Mouse (Mus musculus) intestine, embryonic 15.5 days (tissue): Measurements from ENCODE around the gene Chst10. TPM values are rescaled to one million over a fixed set of nuclear protein-coding genes. Genes with fewer than 3 reads are reported as not detected.
A peak's percentile ranks its signal among the peaks of the same experiment; 100 is the strongest.

Source experiments
- ATAC-seq: fragments of 200-750 bp; cut with Nextera tagmentation; 2 replicates; pipeline ENCODE4 v1.8.0; 2017; ENCODE audit warnings: moderate TSS enrichment, moderate library complexity
- H3K27ac ChIP-seq: fragments of 300-500 bp; sonication (generic); 2 replicates; pipeline ENCODE4 v1.5.1; 2015; ENCODE audit warnings: mild to moderate bottlenecking, inconsistent platforms
- H3K27me3 ChIP-seq: fragments of 300-500 bp; sonication (generic); replicated peaks from 2 replicates; pipeline ENCODE4 v1.6.1; 2015; ENCODE audit warnings: inconsistent platforms
- H3K36me3 ChIP-seq: fragments of 300-500 bp; sonication (generic); 2 replicates; pipeline ENCODE4 v1.6.1; 2015; ENCODE audit warnings: inconsistent platforms
- H3K4me1 ChIP-seq: fragments of 300-500 bp; sonication (generic); replicated peaks from 2 replicates; pipeline ENCODE4 v1.6.1; 2015; ENCODE audit warnings: inconsistent platforms
- H3K4me2 ChIP-seq: fragments of 300-500 bp; sonication (generic); replicated peaks from 2 replicates; pipeline ENCODE4 v1.6.1; 2015; ENCODE audit warnings: mild to moderate bottlenecking, inconsistent platforms
- H3K4me3 ChIP-seq: fragments of 300-500 bp; sonication (generic); replicated peaks from 2 replicates; pipeline ENCODE4 v1.5.1; 2015; ENCODE audit warnings: inconsistent platforms
- H3K9ac ChIP-seq: fragments of 300-500 bp; sonication (generic); 2 replicates; pipeline ENCODE4 v1.6.1; 2015; ENCODE audit warnings: inconsistent platforms
- H3K9me3 ChIP-seq: fragments of 300-500 bp; sonication (generic); 2 replicates; pipeline ENCODE4 v1.6.1; 2016; ENCODE audit warnings: inconsistent platforms
- WGBS: fragments of 180-500 bp; shearing (Covaris S2); methylation state at CpG from one replicate; pipeline ENCODE4 v1.1.7; 2015; 5-methylcytosine and 5-hydroxymethylcytosine counted together
- polyA plus RNA-seq: library from polyadenylated mRNA; unstranded; fragments of >200 nt; fragmentation: Nextera tagmentation; extraction: Ambion mirVana; gene quantifications from 2 replicates; pipeline ENCODE4 v1.2.1, GENCODE M21; 2015

Gene Chst10
- 3.9 and 4.4 TPM in 2 replicates for polyA plus RNA-seq

DNA sequence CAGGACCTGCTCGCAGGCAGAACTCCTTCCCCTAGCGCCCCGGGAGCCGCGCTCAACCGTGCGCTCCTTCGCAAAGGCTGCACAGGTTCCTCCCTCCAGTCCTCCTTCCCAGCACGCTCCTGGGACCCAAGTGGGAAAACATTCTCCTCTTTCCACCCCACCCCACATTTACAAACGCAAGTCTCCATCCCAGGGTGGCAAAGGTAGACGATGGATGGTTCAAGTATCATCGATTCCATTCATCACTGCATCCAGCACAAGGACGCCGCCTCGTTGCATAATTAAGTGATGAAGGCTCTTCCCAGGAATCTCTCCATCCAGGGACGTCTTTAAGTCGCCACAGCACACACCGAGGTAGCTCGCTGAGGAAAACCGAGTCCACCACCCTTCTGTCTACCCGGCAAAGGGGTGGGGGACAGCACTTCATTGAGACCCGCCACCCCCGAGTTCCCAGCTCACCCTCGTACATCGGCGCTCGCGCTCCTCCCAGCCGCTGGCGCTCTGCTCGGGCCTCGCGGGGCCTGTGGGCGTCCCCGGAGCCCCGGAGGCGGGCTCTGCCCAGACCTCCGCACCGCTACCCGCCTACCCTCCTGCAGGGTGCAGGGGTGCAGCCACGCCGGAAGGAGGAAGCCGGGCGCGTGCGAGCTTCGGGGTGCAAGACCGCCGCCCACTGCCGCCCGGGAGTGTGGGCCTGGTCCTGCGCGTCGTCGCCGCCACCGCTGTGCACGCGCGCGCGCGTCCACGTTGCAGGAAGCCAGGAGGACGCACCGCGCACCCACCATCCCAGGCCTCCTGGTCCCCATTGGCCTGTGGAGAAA is at the start of gene Chst10:
Gene Chst10 (minus strand): TSS at position 731 of the 818 bp plus-strand sequence.
- 0 out of 2 replicates have a peak within 1 kb of the TSS, but pooled peaks have one; percentile 22 for H3K27ac ChIP-seq
- peak; percentile 97 for ATAC-seq

DNA sequence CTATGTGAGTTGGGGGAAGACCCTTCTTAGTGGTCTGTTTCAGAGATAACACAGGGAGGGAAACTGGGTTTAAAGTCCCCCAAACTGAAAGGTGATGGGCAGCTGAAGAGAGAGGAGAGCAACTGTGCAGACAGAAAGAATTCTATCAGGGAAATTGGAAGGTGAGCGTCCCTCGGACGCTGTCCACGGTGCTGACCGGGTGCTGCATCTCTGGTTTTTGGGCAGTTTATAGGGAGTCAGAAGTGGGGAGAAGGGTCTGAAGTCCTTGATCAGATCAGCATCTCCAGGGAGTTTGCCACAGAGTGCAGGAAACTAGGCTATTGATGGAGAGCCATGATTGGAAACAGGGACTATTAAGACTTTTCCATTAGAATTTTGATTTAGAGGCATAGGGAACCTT is 41.6 kb upstream of the Chst10 start:
- 3% methylated on average over 5 of the region's 5 CpGs for WGBS
- H3K9ac ChIP-seq, result no peak overlapping the region
- ATAC-seq, result no peak
- no peaks in the 10 kb centered on the region for H3K27me3 ChIP-seq
- no peaks in the 10 kb centered on the region for H3K9me3 ChIP-seq
- no peaks in the 10 kb centered on the region for H3K4me1 ChIP-seq
- H3K4me2 ChIP-seq, result no peak overlapping the region
- H3K4me3 ChIP-seq, result no peak overlapping the region
- no peak overlapping the region for H3K27ac ChIP-seq
- no peaks in the 10 kb centered on the region for H3K36me3 ChIP-seq

More for the DNA sequence above, at the start of gene Chst10:
- Histone ChIP-seq H3K4me2 (peak within 1 kb of the TSS; percentile 91), H3K36me3 (no peaks in the 10 kb centered on the region), H3K27me3 (peaks cover 4% of the 10 kb centered on the region; the same call in 1 of the 2 replicates), H3K4me3 (peak within 1 kb of the TSS; percentile 63), H3K4me1 (peaks cover 4% of the 10 kb centered on the region; the same call in 1 of the 2 replicates), H3K9ac (peak within 1 kb of the TSS; percentile 60), H3K9me3 (no peaks in the 10 kb centered on the region)
- WGBS, result under 1% methylated on average over 67 of the region's 67 CpGs

DNA sequence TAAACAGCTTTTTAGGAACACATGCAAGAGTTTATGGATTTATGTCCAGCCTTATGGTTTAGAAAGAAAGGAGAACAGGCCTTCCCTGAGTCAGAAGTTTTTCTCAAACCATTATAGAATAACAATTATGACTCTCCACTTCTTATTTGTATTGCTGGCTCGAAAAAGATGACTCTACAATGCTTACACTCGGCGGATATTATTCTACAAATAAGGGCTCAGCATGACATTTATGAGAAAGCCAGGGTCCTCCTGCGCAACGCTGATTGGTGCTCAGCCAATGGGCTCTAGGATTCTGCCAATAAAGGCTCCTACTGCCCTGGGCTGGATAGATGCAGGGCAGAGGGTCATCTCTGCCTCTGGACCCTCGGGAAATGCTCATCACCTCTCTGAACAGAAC is 40.9 kb upstream of the Chst10 start, which contains the start of gene Nms:
Gene Nms (plus strand): TSS at position 301 of the 400 bp plus-strand sequence.
- Histone ChIP-seq H3K27me3 (no peaks in the 10 kb centered on the region), H3K9ac (no peak within 1 kb of the TSS), H3K27ac (no peak within 1 kb of the TSS), H3K4me3 (no peak within 1 kb of the TSS), H3K4me2 (no peak within 1 kb of the TSS), H3K36me3 (no peaks in the 10 kb centered on the region), H3K4me1 (no peaks in the 10 kb centered on the region), H3K9me3 (no peaks in the 10 kb centered on the region)
- ATAC-seq, result no peak
- 75% methylated on average over 6 of the region's 6 CpGs for WGBS

DNA sequence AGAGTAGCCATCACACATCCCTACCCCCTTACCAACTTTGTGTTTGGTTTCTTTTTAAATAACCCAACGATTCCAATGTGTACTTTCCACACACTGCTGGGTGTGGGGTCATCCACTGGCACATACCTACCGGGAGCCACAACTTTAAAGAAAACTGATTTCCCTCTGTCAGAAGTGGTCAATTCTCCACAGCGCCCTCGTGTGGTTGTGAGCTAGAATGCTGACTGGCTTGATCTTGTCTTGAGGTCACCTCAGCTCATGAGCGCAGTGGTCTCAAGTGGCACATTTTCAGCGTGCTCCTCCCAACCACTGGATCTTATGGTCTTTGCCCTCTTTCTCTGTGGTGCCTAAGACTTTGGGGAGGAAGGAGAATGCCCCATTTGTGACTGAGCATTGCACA is 38.8 kb upstream of the Chst10 start:
- no peak for ATAC-seq
- Histone ChIP-seq H3K4me1 (no peaks in the 10 kb centered on the region), H3K4me3 (no peak overlapping the region), H3K27ac (no peak overlapping the region), H3K36me3 (no peaks in the 10 kb centered on the region), H3K27me3 (no peaks in the 10 kb centered on the region), H3K9me3 (no peaks in the 10 kb centered on the region), H3K9ac (no peak overlapping the region), H3K4me2 (no peak overlapping the region)
- 26% methylated on average over 6 of the region's 6 CpGs for WGBS

DNA sequence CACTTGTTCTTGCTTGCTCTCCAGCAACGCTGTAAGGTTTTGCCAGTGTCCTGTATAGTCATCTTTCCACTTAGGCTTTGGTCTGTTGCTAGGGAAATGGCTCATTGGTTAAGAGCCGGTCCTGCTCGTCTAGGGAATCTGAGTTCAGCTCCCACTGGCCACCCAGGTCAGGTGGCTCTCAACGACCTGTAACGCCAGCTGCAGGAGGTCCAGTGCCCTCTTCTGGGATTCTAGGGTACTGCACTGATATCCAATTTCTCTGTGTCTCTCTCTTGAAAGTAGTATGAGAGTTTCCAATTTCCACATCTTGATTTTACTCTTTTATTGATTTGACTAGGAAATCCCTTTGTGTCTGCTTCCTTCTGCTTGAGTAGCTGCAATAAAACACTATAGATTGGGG is 36.7 kb upstream of the Chst10 start:
- H3K4me1 ChIP-seq, result no peaks in the 10 kb centered on the region
- 38% methylated on average over 5 of the region's 5 CpGs for WGBS
- no peak overlapping the region for H3K4me3 ChIP-seq
- no peaks in the 10 kb centered on the region for H3K36me3 ChIP-seq
- H3K9ac ChIP-seq, result no peak overlapping the region
- no peaks in the 10 kb centered on the region for H3K27me3 ChIP-seq
- no peak overlapping the region for H3K27ac ChIP-seq
- no peaks in the 10 kb centered on the region for H3K9me3 ChIP-seq
- no peak overlapping the region for H3K4me2 ChIP-seq
- ATAC-seq, result no peak

DNA sequence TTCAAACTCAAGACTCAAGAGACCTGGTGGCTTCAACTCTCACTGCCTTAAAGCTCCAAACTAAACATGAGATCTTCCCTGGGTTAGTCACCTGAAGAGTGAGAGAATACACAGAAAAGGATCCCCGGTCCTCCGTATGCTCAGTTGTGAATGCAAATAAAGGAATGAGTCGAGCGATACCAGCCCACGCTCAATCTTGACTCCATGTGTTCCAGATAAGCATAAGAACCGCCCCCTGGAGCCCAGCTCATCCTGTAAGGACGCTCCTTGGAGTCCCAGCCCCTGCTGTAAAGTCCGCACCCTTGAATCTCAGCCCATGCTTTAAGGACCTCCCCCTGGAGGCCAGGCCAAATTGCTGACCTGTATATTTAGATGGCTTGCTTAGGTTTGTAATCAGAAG is 32.8 kb upstream of the Chst10 start:
- no peaks in the 10 kb centered on the region for H3K36me3 ChIP-seq
- 51% methylated on average over 8 of the region's 8 CpGs for WGBS
- no peaks in the 10 kb centered on the region for H3K4me1 ChIP-seq
- H3K4me2 ChIP-seq, result no peak overlapping the region
- no peaks in the 10 kb centered on the region for H3K27me3 ChIP-seq
- no peak overlapping the region for H3K9ac ChIP-seq
- ATAC-seq, result peak; percentile 93
- H3K9me3 ChIP-seq, result no peaks in the 10 kb centered on the region
- no peak overlapping the region for H3K4me3 ChIP-seq
- H3K27ac ChIP-seq, result 0 out of 2 replicates have a peak overlapping the region, but pooled peaks have one; percentile 29

DNA sequence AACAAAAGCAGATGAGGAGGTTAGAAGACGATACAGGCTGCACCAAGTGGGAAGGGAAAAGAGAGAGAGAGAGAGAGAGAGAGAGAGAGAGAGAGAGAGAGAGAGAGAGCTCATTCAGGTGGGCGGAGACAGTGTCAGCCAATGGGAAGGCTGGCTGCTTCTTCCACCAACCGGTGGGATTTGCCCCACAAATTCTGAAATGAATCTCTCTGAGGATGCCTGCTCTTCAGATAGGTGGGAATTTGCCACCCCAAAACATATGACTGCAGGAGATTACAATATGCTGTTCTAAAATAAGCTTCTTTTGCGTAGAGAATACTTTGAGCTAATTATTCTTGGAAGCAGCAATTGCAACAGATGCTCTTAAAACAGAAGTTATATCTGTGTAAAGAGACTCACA is 31.5 kb upstream of the Chst10 start:
- H3K36me3 ChIP-seq, result no peaks in the 10 kb centered on the region
- WGBS, result 77% methylated on average over 4 of the region's 4 CpGs
- H3K27ac ChIP-seq, result no peak overlapping the region
- ATAC-seq, result no peak
- H3K9ac ChIP-seq, result no peak overlapping the region
- no peak overlapping the region for H3K4me3 ChIP-seq
- H3K4me1 ChIP-seq, result no peaks in the 10 kb centered on the region
- no peaks in the 10 kb centered on the region for H3K9me3 ChIP-seq
- H3K4me2 ChIP-seq, result no peak overlapping the region
- no peaks in the 10 kb centered on the region for H3K27me3 ChIP-seq

DNA sequence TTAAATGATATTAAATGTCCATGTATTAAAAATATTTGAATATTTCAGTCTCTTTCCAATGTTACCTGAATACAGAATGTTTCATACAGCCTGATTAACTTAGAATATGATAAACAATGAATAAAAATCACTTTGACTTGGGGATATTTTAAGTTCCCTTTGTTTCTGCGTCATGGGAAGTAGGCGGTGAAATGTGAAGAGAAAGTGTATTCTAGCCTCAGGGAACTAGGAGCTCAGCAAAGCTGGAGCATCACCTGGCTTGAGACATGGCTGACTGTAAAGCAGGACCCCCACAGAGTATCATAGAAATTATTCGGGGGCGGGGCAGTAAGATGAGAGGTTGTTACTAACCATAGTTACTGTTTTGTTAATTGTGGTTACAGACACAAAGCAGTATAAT is 31.0 kb upstream of the Chst10 start:
- no peak overlapping the region for H3K4me3 ChIP-seq
- H3K4me2 ChIP-seq, result no peak overlapping the region
- H3K9ac ChIP-seq, result no peak overlapping the region
- WGBS, result 82% methylated on average over 4 of the region's 4 CpGs
- no peaks in the 10 kb centered on the region for H3K36me3 ChIP-seq
- no peaks in the 10 kb centered on the region for H3K27me3 ChIP-seq
- no peaks in the 10 kb centered on the region for H3K4me1 ChIP-seq
- H3K9me3 ChIP-seq, result no peaks in the 10 kb centered on the region
- no peak overlapping the region for H3K27ac ChIP-seq
- ATAC-seq, result no peak

DNA sequence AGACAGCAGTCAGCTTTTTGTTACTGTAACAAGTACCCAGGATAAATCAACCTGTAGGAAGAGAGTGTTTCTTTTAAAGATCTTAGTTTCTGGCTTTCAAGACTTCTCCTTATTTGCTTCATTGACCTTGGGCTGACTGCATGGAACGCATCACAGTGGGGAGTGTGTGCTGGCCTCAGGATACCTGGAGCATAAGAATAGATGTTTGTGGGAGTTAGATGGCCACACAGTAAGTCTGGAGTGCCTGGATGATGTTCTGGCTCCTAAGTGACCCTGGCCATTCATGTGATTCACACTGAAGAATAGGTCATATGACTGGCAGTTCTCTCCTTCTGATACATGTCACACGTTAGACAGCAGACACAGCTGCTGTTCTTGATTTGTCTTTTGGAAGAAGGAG is 6.0 kb upstream of the Chst10 start:
- no peak overlapping the region for H3K9ac ChIP-seq
- no peak overlapping the region for H3K27ac ChIP-seq
- H3K36me3 ChIP-seq, result no peaks in the 10 kb centered on the region
- no peaks in the 10 kb centered on the region for H3K27me3 ChIP-seq
- H3K4me3 ChIP-seq, result no peak overlapping the region
- ATAC-seq, result no peak
- 68% methylated on average over 2 of the region's 2 CpGs for WGBS
- no peaks in the 10 kb centered on the region for H3K4me1 ChIP-seq
- H3K4me2 ChIP-seq, result no peak overlapping the region
- H3K9me3 ChIP-seq, result no peaks in the 10 kb centered on the region

DNA sequence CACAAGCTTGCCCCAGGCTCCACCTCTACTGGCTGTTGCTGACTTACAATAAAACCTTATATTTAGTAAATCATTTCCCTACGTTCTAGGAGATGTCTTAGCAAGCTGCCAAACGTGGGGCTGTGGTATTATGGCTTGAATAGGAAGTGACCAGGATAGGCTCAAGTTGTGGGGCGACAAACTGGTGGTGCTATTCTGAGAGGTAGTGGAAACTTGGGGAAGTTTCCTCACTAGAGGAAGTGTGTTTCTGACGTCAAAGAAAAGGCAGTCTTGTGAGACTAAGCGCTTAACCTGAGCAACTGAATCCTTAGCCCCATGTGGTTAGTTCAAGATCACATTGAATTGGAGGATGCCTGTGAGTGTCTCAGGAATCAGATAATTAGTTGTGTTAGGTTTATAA is 4.6 kb upstream of the Chst10 start:
- Histone ChIP-seq H3K4me3 (no peak overlapping the region), H3K4me2 (no peak overlapping the region), H3K9me3 (no peaks in the 10 kb centered on the region), H3K9ac (no peak overlapping the region), H3K4me1 (no peaks in the 10 kb centered on the region), H3K36me3 (no peaks in the 10 kb centered on the region), H3K27ac (no peak overlapping the region), H3K27me3 (no peaks in the 10 kb centered on the region; the same call in 1 of the 2 replicates)
- WGBS, result 53% methylated on average over 5 of the region's 5 CpGs
- ATAC-seq, result no peak

DNA sequence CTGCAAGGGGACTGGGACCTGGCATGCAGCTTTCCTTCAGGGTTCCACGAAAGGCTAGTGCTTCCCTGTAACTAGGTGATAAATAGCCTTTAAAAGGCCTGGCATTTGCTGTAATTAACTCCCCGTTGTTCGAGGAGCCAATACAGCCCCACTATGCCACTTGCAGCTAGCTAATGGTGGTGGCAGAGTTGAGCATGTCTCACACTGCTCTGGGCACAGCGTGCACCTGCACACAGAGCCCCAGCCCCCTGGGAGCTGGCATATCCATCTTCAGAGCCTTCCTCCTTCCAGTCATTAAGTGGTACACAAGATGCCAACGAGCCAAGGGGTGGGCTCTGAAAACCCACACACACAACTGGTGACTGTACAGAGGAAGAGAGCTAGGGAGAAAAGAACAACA is 4.9 kb downstream of the Chst10 start:
- WGBS, result 60% methylated on average over 5 of the region's 5 CpGs
- no peak for ATAC-seq
- Histone ChIP-seq H3K4me3 (no peak overlapping the region), H3K4me2 (no peak overlapping the region), H3K36me3 (no peaks in the 10 kb centered on the region), H3K9me3 (no peaks in the 10 kb centered on the region), H3K27ac (no peak overlapping the region), H3K27me3 (peaks cover 4% of the 10 kb centered on the region; the same call in 1 of the 2 replicates), H3K9ac (no peak overlapping the region), H3K4me1 (peaks cover 4% of the 10 kb centered on the region; the same call in 1 of the 2 replicates)

DNA sequence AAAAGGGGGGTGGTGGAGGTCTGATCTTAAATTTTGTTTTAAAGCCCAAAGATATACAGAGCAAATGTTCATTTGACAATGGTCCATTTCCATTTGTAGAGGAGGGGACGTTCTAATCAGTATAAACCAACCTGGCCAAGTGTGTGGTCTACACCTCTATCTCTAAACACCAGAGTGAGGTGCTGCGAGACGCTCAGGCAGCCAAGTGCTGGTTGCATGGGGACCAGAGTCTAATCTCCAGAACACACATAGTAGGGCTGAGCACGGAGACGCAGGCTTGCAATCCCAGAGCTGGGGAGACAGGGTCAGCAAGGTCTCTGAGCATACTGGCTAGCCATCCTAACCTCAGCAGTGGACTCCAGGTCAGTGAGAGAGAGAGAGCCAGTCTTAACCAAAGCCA is 6.5 kb downstream of the Chst10 start:
- 91% methylated on average over 5 of the region's 5 CpGs for WGBS
- no peak overlapping the region for H3K27ac ChIP-seq

DNA sequence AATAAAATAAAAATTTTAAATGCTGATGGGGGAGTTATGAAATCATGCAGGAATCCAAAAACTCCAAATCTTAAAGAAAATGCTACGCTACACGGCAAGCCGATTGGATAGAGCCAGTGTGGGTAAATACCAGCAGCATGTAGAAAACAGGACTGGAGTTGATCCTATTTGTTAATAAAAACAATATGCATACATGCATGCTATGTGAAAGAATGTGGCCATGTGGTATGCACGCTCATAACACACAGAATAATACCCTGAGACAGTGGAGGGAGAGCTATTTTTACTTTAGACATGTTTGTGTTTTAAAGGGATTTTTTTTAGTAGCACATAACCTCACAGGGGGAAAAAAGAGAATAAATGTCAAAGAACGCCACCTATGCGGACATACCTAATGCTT is 9.2 kb downstream of the Chst10 start:
- Histone ChIP-seq H3K4me1 (no peaks in the 10 kb centered on the region), H3K9ac (no peak overlapping the region), H3K4me2 (no peak overlapping the region), H3K4me3 (no peak overlapping the region), H3K36me3 (no peaks in the 10 kb centered on the region), H3K27ac (no peak overlapping the region), H3K27me3 (no peaks in the 10 kb centered on the region), H3K9me3 (no peaks in the 10 kb centered on the region)
- no peak for ATAC-seq
- WGBS, result 93% methylated on average over 6 of the region's 6 CpGs

More for the DNA sequence above, 6.5 kb downstream of the Chst10 start:
- H3K9me3 ChIP-seq, result no peaks in the 10 kb centered on the region
- no peak overlapping the region for H3K4me2 ChIP-seq
- no peaks in the 10 kb centered on the region for H3K36me3 ChIP-seq
- H3K4me3 ChIP-seq, result no peak overlapping the region
- no peaks in the 10 kb centered on the region for H3K4me1 ChIP-seq
- H3K27me3 ChIP-seq, result no peaks in the 10 kb centered on the region
- no peak overlapping the region for H3K9ac ChIP-seq
- ATAC-seq, result no peak
